Mouse (Mus musculus): ENCODE results near the gene Wfdc3.

The Wfdc3 gene

GRCm38 (mm10) chr2:164776130-164776529 lies 30.4 kb upstream of the Wfdc3 start:
- DNase-seq (ENCODE audit: low spot score in 2 of 2): no peak

- no peak for DNase-seq (ENCODE audit: low spot score in 2 of 2)
Observed at GRCm38 (mm10) chr2:164773989-164774364, 28.2 kb upstream of the Wfdc3 start.

- peak in 1 of 2 experiments; percentile 63 for DNase-seq (ENCODE audit: low spot score in 2 of 2)
Observed at GRCm38 (mm10) chr2:164773229-164773988, 27.7 kb upstream of the Wfdc3 start.

- peak in 1 of 2 experiments; percentile 61 for DNase-seq (ENCODE audit: low spot score in 2 of 2)
Observed at GRCm38 (mm10) chr2:164771123-164771522, 25.4 kb upstream of the Wfdc3 start.

GRCm38 (mm10) chr2:164770279-164770678 lies 24.5 kb upstream of the Wfdc3 start:
- DNase-seq (ENCODE audit: low spot score in 2 of 2): peak in 1 of 2 experiments; percentile 62

- peak; percentile 98 for DNase-seq (ENCODE audit: low spot score in 2 of 2)
Observed at GRCm38 (mm10) chr2:164769258-164770037, 23.7 kb upstream of the Wfdc3 start, which contains the start of gene Ube2c. Gene Ube2c (plus strand): TSS chr2:164769898.

GRCm38 (mm10) chr2:164767812-164768540 lies 22.2 kb upstream of the Wfdc3 start:
- DNase-seq (ENCODE audit: low spot score in 2 of 2): peak in 1 of 2 experiments; percentile 62

GRCm38 (mm10) chr2:164765841-164766240 lies 20.1 kb upstream of the Wfdc3 start:
- no peak for DNase-seq (ENCODE audit: low spot score in 2 of 2)

- no peak for DNase-seq (ENCODE audit: low spot score in 2 of 2)
Observed at GRCm38 (mm10) chr2:164762593-164762992, 16.9 kb upstream of the Wfdc3 start.

GRCm38 (mm10) chr2:164761971-164762370 lies 16.2 kb upstream of the Wfdc3 start:
- peak in 1 of 2 experiments; percentile 64 for DNase-seq (ENCODE audit: low spot score in 2 of 2)

GRCm38 (mm10) chr2:164761502-164761901 lies 15.8 kb upstream of the Wfdc3 start:
- peak; percentile 70 to 77 for DNase-seq (ENCODE audit: low spot score in 2 of 2)

- DNase-seq (ENCODE audit: low spot score in 2 of 2): peak; percentile 61 to 68
Observed at GRCm38 (mm10) chr2:164760059-164760833, 14.5 kb upstream of the Wfdc3 start.

- DNase-seq (ENCODE audit: low spot score in 2 of 2): peak; percentile 62 to 65
Observed at GRCm38 (mm10) chr2:164758692-164759091, 13.0 kb upstream of the Wfdc3 start.

GRCm38 (mm10) chr2:164757841-164758240 lies 12.1 kb upstream of the Wfdc3 start:
- no peak for DNase-seq (ENCODE audit: low spot score in 2 of 2)

- DNase-seq (ENCODE audit: low spot score in 2 of 2): no peak
Observed at GRCm38 (mm10) chr2:164754800-164755199, 9.1 kb upstream of the Wfdc3 start.

- DNase-seq (ENCODE audit: low spot score in 2 of 2): no peak
Observed at GRCm38 (mm10) chr2:164754105-164754504, 8.4 kb upstream of the Wfdc3 start.

- DNase-seq (ENCODE audit: low spot score in 2 of 2): no peak
Observed at GRCm38 (mm10) chr2:164752454-164752853, 6.7 kb upstream of the Wfdc3 start.

GRCm38 (mm10) chr2:164748991-164749390 lies 3.3 kb upstream of the Wfdc3 start:
- DNase-seq (ENCODE audit: low spot score in 2 of 2): no peak

- no peak for DNase-seq (ENCODE audit: low spot score in 2 of 2)
Observed at GRCm38 (mm10) chr2:164748191-164748590, 2.5 kb upstream of the Wfdc3 start.

- DNase-seq (ENCODE audit: low spot score in 2 of 2): no peak
Observed at GRCm38 (mm10) chr2:164746693-164747092, 962 bp upstream of the Wfdc3 start.

GRCm38 (mm10) chr2:164744987-164745386 lies 744 bp downstream of the Wfdc3 start:
- no peak for DNase-seq (ENCODE audit: low spot score in 2 of 2)
